Mouse (Mus musculus) erythroblast, embryonic 14.5 days (primary cell): ENCODE data around the gene Plekho1.
"Not testable (repeated sequence)": the region's sequence is repeated elsewhere in the genome, so short reads cannot be mapped to it uniquely, and the experiment has no call there.

Experiments used
- GATA1 ChIP-seq: IDR thresholded peaks from 2 replicates; pipeline ENCODE4 v1.6.1; 2012; ENCODE audit warnings: low read length, inconsistent platforms, mixed read lengths
- TAL1 ChIP-seq: IDR thresholded peaks from 3 replicates; pipeline ENCODE4 v1.6.1; 2012; ENCODE audit warnings: low read length, inconsistent platforms, mixed read lengths

DNA sequence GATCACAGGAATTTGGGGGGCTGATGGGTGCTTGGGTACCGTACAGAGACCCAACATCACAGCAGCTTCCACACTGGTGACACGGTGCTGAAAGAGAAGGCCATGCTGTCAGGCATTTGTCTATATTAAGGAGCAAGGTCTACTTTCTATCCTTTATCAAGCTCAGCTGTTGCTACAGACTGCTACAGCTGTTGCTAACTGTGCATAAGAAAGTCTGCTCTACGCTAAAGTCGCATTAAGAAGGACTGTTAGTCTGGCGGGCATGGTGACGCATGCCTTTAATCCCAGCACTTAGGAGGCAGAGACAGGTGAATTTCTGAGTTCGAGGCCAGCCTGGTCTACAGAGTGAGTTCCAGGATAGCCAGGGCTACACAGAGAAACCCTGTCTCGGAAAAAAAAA, 33.6 kb downstream of the Plekho1 start:
- TF ChIP-seq GATA1, TAL1: not testable (repeated sequence)
